Mouse (Mus musculus): ENCODE measurements around the gene Sart3.
"Not testable (repeated sequence)": the region's sequence is repeated elsewhere in the genome, so short reads cannot be mapped to it uniquely, and the experiment has no call there.

Sart3 gene

GRCm38 (mm10) chr5:113772450-113772895, at the start of gene Sart3, which contains the start of gene Iscu:
TSS of gene Sart3 (minus strand) at chr5:113772510.
TSS of gene Iscu (plus strand) at chr5:113772748.
- DNase-seq, result peak; percentile 92 to 94

- no peak for DNase-seq
These were observed 46.3 kb upstream of the Sart3 start for GRCm38 (mm10) chr5:113818572-113818971.

DNA sequence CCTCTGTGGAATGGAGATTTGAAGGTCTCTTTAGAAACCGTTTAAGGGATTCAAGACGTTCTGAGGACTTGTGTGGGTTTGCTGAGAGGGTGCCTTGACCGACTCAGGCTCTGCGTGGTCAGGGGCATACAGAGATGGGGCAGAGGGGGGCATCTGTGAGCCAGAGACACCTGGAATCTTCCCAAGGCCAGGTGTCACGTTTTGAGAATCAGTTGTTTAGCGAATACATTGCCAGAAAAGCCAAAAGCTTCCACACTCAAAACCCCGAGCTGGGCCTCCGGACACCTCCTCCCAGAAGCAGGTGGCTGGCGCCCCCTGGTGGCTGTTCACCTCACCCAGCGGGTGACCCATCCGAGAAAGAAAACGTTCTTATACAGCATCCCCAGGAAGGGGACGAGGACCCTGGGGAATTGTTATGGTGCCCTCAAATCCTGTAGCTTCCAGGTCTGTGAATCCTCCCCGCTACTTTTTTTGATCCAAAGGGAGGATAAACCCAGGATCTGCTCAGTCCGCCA, 43.4 kb upstream of the Sart3 start:
- DNase-seq, result peak; percentile 39 to 48

- no peak for DNase-seq
These were observed 42.7 kb upstream of the Sart3 start for GRCm38 (mm10) chr5:113815041-113815389.

DNA sequence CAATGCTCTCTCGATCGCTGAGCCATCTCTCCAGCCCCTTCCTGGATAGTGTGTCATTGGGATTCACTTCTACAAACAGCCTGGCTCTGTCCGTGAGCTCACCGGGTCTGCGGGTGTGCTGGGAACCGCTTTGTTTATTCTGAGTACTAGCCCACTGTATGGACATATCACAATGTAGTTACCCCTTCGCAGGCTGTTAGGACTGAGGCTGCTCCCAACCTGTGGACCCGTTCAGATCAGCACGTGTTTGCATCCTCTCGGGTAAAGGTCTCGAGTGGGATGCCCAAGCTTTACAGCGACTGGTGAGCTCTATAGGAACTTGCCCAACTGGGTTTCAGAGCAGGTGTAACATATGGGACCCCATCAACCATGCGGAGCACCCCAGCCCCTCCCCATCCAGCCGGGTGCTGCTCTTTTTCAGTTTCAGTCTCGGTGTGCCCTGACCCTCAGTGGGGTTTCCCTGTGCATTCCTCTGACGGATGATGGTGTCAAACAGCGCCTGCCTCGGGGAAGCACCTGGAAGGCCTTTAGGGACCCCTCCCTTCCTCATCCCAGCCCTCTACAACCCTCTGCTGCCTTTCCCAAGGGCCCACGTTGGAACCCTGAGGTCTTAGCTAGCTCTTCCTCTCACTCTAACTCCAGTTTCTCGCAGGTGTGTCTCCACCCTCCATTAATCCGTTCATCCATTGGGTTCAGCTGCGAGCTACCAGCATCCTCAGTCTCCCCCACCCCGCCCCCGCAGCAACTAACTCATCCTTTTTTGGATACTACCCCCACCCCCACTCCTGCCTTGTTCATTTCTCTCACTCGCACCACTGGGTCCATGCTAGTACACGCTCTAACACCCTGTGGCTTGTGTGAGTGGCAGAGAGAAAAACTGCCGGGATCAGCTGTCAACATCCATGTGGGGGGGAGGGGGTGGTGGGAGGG, 42.1 kb upstream of the Sart3 start:
- DNase-seq, result no peak

GRCm38 (mm10) chr5:113813608-113814007, 41.3 kb upstream of the Sart3 start:
- no peak for DNase-seq

GRCm38 (mm10) chr5:113812638-113813037, 40.3 kb upstream of the Sart3 start:
- no peak for DNase-seq

GRCm38 (mm10) chr5:113811824-113812420, 39.6 kb upstream of the Sart3 start:
- DNase-seq, result not testable (repeated sequence)

DNA sequence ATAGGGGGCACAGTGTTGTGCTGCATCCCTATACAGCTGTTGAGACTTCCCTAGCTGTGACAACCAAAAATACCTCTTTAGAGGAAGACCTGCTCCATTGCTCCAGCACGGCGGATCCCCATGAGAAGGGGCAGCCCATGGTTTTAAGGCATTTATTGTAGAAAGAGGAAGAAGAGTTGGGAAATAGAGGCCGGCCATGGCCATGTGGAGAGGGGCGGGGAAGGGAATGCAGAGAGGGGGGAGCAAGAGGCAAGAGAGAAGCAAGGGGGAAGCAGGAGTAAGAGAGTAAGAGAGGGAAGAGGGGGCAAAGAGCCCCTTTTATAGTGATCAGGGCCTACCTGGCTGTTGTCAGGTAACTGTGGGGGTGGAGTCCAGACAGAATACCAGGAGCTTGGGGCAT, 37.8 kb upstream of the Sart3 start:
- no peak for DNase-seq

DNA sequence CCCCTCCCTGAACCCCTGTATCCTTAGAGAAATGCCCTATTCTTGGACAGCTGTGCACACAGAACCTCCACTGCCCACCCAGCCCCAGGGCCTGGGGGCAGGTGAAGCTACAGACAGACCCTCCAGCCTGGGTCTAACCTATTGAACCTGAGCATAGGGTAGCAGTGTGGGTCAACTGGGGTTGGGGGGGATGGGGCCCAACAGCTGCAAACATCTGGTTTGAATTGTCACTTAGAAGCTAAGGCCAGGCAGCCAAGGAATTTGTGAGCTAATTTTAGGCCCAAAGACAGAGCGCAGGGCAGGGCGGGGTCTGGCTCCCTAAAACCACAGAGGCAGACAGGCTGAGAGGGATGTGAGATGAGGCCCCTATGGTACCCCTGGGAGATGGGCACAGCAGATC, 35.9 kb upstream of the Sart3 start:
- DNase-seq, result no peak

- DNase-seq, result no peak
These were observed 35.4 kb upstream of the Sart3 start for GRCm38 (mm10) chr5:113807712-113808111.

DNA sequence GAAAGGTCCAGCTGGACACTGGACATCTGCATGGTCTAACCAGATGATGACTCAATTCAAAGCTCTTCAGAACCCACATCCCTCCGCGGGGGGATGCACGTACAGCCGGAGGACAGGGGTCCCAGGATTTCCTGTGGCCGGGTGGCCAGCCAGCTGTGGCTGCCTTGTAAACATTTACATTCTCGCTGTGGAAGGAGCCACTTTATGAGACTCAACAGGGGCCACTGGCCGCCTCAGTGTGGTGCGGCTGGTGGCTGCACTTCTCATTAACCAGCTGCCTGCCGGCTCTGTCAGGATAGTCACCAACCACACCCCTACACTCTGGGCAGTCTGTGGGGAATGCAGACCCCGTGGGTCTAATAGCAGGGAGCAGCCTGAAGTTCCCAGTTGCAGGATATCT, 34.1 kb upstream of the Sart3 start:
- DNase-seq, result no peak

DNA sequence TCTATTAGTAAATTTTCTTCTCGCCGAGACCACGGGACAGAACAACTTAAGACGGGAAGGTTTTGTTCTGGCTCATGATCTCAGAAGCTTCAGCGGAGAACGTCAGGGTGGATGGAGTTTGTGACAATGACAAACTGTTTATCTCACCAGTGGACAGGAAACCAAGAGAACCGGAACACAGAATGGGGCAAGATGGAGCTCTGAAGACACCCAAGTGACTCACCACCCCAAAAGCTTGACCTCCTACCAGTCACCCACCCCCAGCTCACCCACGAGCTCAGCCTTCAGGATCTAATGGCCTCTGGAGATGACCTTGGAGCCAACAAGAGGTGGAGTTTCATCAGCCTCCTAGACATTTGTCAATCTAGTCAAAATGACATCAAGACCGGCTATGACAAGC, 33.0 kb upstream of the Sart3 start:
- DNase-seq, result no peak

DNA sequence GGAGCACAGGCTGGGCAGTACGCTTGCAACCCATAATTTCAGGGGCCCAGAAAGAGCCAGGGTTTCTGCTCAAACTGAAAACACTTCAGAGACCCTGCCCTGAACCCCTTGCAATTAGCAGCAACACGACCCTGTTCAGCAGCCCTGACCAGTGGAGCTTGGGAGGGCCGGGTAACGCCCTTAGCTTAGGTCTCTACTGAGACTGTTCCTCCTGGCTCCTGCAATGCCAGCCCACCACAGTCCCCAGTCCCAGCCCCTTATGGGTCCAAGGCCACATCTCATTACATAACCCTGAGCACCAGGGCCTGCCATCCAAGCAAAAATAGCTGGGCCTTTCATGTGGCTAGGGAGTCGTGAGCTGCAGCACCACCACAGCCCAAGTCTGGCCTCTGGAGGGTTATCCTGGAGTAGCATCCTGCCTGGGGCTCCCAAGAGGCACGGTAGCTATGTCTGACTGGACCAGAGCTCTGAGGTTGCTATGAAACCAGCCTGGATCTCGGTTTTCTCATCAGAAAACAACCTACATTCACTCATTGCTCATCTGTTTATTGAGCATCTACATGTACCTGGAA, 32.2 kb upstream of the Sart3 start:
- DNase-seq, result no peak

DNA sequence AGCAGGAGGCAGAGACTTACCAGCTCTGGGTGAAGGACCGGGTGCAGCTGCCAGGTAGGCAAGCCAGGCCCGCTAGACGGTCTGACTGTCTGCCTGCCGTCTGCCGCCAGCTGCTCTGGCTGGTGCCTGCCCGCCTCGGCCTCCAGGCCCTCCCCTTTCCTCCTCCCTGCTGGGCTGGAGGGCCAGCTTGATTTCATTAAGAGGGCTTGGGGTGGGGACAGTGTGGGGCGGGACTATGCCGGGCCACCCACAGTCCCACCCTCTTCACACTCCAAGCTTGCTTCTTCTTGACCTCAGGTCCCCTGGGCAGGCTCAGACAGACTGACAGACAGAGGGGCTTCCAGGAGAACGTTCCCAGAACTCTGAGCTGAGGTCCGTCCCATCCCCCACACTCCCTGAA, 28.0 kb upstream of the Sart3 start, which contains the start of gene Tmem119:
Gene Tmem119 (minus strand): TSS at position 237 of the 400 bp plus-strand sequence.
- peak; percentile 50 to 55 for DNase-seq

DNA sequence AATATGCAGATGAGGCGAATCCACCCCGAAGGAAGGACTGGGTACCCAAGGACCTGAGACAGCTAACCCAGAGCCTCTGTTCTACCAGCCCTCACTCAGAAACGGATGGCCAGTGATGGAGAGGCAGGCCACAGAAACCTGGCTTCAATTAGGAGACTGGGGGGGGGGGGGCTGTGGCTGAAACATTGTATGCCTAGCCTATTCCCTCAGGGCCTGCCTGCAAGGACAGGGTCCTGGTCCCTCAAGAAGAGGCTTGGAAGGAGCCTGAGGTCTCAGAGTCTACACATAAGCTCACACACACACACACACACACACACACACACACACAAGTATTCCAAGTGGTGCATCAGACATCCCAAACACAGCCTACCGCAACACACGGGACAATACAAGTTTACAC, 27.4 kb upstream of the Sart3 start:
- no peak for DNase-seq

- no peak for DNase-seq
These were observed 26.2 kb upstream of the Sart3 start for GRCm38 (mm10) chr5:113798525-113798924.

GRCm38 (mm10) chr5:113797149-113797882, 25.0 kb upstream of the Sart3 start:
- no peak for DNase-seq

DNA sequence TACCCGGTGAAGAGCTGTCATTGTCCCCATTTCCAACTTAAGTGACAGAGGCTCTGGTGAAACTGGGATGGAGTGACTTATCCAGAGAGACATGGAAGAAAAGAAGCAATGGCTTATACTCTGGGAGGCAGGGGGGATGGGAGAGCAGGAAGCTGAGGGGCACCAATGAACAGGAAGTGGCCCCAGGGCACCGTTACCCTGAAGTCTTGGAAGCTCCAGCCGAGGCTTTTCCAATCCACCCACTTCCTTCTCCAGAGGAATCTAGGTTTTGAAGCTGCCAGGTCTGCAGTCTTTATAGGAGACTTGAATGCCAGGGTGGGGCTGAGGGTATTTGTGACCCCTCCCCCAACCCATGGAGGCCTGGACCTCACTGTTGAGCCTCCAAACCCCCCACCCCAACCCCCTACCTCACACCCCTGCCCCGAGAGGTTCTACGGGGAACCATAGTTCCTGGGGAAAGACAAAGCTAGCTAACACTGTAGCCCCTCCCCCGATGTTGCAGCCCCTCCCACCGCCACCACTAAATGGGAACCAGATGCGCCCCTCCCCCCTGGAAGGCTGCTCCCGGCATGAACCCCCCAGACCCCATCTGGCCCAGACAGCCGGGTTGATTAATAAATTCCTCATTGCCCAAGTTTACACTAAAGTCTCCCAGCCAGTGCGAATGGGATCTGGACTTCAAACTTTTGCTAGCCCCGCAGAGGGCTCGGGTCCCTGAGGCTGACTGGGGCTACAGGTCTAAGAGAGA, 24.3 kb upstream of the Sart3 start:
- DNase-seq, result no peak

- DNase-seq, result no peak
These were observed 19.1 kb upstream of the Sart3 start for GRCm38 (mm10) chr5:113791197-113792095.
